Mouse (Mus musculus) lung, embryonic 14.5 days (tissue): ENCODE measurements at regions not wholly inside any gene's neighbourhood (a gene's known extent, or its start where the extent isn't known, plus 50 kb on each side); places are given as distances from the start of the nearest gene placed in this dataset.
A peak's percentile ranks its signal among the peaks of the same experiment; 100 is the strongest.

ENCODE experiments used
- ATAC-seq: fragments of 200-750 bp; cut with Nextera tagmentation; 2 replicates; pipeline ENCODE4 v1.8.0; 2017; ENCODE audit warnings: mild to moderate bottlenecking, moderate TSS enrichment, moderate library complexity; ENCODE audit not compliant: insufficient read depth
- DNase-seq: peaks from one replicate; pipeline ENCODE4 v3.0.0-alpha.2; 2015
- H3K27ac ChIP-seq: fragments of 300-500 bp; sonication (generic); 2 replicates; pipeline ENCODE4 v1.5.1; 2014; ENCODE audit warnings: low read depth, mild to moderate bottlenecking, moderate library complexity
- H3K27me3 ChIP-seq: fragments of 300-500 bp; sonication (generic); 2 replicates; pipeline ENCODE4 v1.6.1; 2014; ENCODE audit warnings: low read length, control low read depth; ENCODE audit not compliant: insufficient read depth
- H3K36me3 ChIP-seq: fragments of 300-500 bp; sonication (generic); 2 replicates; pipeline ENCODE4 v1.6.1; 2014; ENCODE audit warnings: control low read depth; ENCODE audit not compliant: insufficient read depth
- H3K4me1 ChIP-seq: fragments of 300-500 bp; sonication (generic); 2 replicates; pipeline ENCODE4 v1.6.1; 2014; ENCODE audit warnings: antibody characterized with exemption, control low read depth; ENCODE audit not compliant: insufficient read depth
- H3K4me2 ChIP-seq: fragments of 300-500 bp; sonication (generic); 2 replicates; pipeline ENCODE4 v1.6.1; 2014; ENCODE audit warnings: mild to moderate bottlenecking
- H3K4me3 ChIP-seq: fragments of 300-500 bp; sonication (generic); 2 replicates; pipeline ENCODE4 v1.5.1; 2014; ENCODE audit warnings: low read depth, low read length
- H3K9ac ChIP-seq: fragments of 300-500 bp; sonication (generic); 2 replicates; pipeline ENCODE4 v1.6.1; 2014
- H3K9me3 ChIP-seq: fragments of 300-500 bp; sonication (generic); 2 replicates; pipeline ENCODE4 v1.6.1; 2016; ENCODE audit warnings: low read depth, low read length, control low read depth
- CTCF ChIP-seq: IDR thresholded peaks from 2 replicates; pipeline ENCODE4 v1.5.1; 2016; ENCODE audit warnings: antibody characterized with exemption, low read depth
- WGBS: fragments of 180-500 bp; shearing (Covaris S2); extraction: QIAGEN DNeasy Blood & Tissue Kit; methylation state at CpG from one replicate; pipeline ENCODE4 v1.1.7; 2014; 5-methylcytosine and 5-hydroxymethylcytosine counted together

GRCm38 (mm10) chr11:31771491-31772439 lies 100.1 kb upstream of the Bod1 start:
- no peaks in the 10 kb centered on the region for H3K36me3 ChIP-seq
- 83% methylated on average over 6 of the region's 6 CpGs for WGBS
- H3K9me3 ChIP-seq, result no peaks in the 10 kb centered on the region
- H3K4me2 ChIP-seq, result no peak overlapping the region
- DNase-seq (no peak), ATAC-seq (no peak)
- no peak overlapping the region for H3K9ac ChIP-seq
- TF ChIP-seq CTCF, result no peak
- H3K27me3 ChIP-seq, result no peaks in the 10 kb centered on the region
- 0 out of 2 replicates have a peak, but pooled peaks cover 3% of the 10 kb centered on the region for H3K4me1 ChIP-seq
- no peak overlapping the region for H3K4me3 ChIP-seq
- H3K27ac ChIP-seq, result 0 out of 2 replicates have a peak overlapping the region, but pooled peaks have one; percentile 30

- H3K27ac ChIP-seq, result no peak overlapping the region
- ATAC-seq, result no peak
- no peak overlapping the region for H3K4me3 ChIP-seq
- H3K36me3 ChIP-seq, result no peaks in the 10 kb centered on the region
- no peak for TF ChIP-seq CTCF
- no peak overlapping the region for H3K9ac ChIP-seq
- H3K4me1 ChIP-seq, result no peaks in the 10 kb centered on the region
- no peak overlapping the region for H3K4me2 ChIP-seq
- 63% methylated on average over 8 of the region's 8 CpGs for WGBS
- H3K27me3 ChIP-seq, result no peaks in the 10 kb centered on the region
- H3K9me3 ChIP-seq, result no peaks in the 10 kb centered on the region
- DNase-seq, result no peak
These were observed 94.5 kb upstream of the Cpeb4 start for GRCm38 (mm10) chr11:31777531-31777930.

GRCm38 (mm10) chr11:31778766-31779165 lies 93.2 kb upstream of the Cpeb4 start:
- WGBS, result 62% methylated on average over 4 of the region's 4 CpGs
- Histone ChIP-seq H3K27me3 (no peaks in the 10 kb centered on the region), H3K9me3 (no peaks in the 10 kb centered on the region), H3K36me3 (no peaks in the 10 kb centered on the region), H3K27ac (no peak overlapping the region), H3K4me3 (no peak overlapping the region), H3K4me2 (no peak overlapping the region), H3K4me1 (no peaks in the 10 kb centered on the region), H3K9ac (no peak overlapping the region)
- DNase-seq, result no peak
- ATAC-seq, result no peak
- no peak for TF ChIP-seq CTCF

GRCm38 (mm10) chr11:31779267-31779666 lies 92.7 kb upstream of the Cpeb4 start:
- 88% methylated on average over 2 of the region's 2 CpGs for WGBS
- no peaks in the 10 kb centered on the region for H3K27me3 ChIP-seq
- ATAC-seq (no peak), DNase-seq (no peak)
- H3K27ac ChIP-seq, result no peak overlapping the region
- no peak overlapping the region for H3K4me3 ChIP-seq
- no peak overlapping the region for H3K4me2 ChIP-seq
- H3K9ac ChIP-seq, result no peak overlapping the region
- H3K9me3 ChIP-seq, result no peaks in the 10 kb centered on the region
- no peak for TF ChIP-seq CTCF
- no peaks in the 10 kb centered on the region for H3K36me3 ChIP-seq
- H3K4me1 ChIP-seq, result no peaks in the 10 kb centered on the region

GRCm38 (mm10) chr11:31780969-31781368 lies 91.0 kb upstream of the Cpeb4 start:
- ATAC-seq (no peak), DNase-seq (no peak)
- H3K27me3 ChIP-seq, result no peaks in the 10 kb centered on the region
- H3K27ac ChIP-seq, result no peak overlapping the region
- no peak for TF ChIP-seq CTCF
- H3K4me1 ChIP-seq, result no peaks in the 10 kb centered on the region
- no peaks in the 10 kb centered on the region for H3K36me3 ChIP-seq
- 83% methylated on average over 6 of the region's 6 CpGs for WGBS
- no peaks in the 10 kb centered on the region for H3K9me3 ChIP-seq
- no peak overlapping the region for H3K4me3 ChIP-seq
- no peak overlapping the region for H3K9ac ChIP-seq
- no peak overlapping the region for H3K4me2 ChIP-seq

- no peak for TF ChIP-seq CTCF
- Histone ChIP-seq H3K4me2 (no peak overlapping the region), H3K27me3 (no peaks in the 10 kb centered on the region), H3K4me1 (no peaks in the 10 kb centered on the region), H3K4me3 (no peak overlapping the region), H3K36me3 (no peaks in the 10 kb centered on the region), H3K27ac (no peak overlapping the region), H3K9me3 (no peaks in the 10 kb centered on the region), H3K9ac (no peak overlapping the region)
- 75% methylated on average over 6 of the region's 6 CpGs for WGBS
- ATAC-seq (no peak), DNase-seq (no peak)
These were observed 90.4 kb upstream of the Cpeb4 start for GRCm38 (mm10) chr11:31781605-31782004.

- H3K27ac ChIP-seq, result no peak overlapping the region
- no peak overlapping the region for H3K9ac ChIP-seq
- ATAC-seq (no peak), DNase-seq (no peak)
- H3K9me3 ChIP-seq, result no peaks in the 10 kb centered on the region
- 78% methylated on average over 4 of the region's 4 CpGs for WGBS
- no peaks in the 10 kb centered on the region for H3K27me3 ChIP-seq
- no peak overlapping the region for H3K4me3 ChIP-seq
- no peak overlapping the region for H3K4me2 ChIP-seq
- no peaks in the 10 kb centered on the region for H3K36me3 ChIP-seq
- TF ChIP-seq CTCF, result no peak
- no peaks in the 10 kb centered on the region for H3K4me1 ChIP-seq
These were observed 88.4 kb upstream of the Cpeb4 start for GRCm38 (mm10) chr11:31783506-31784063.
